Mouse (Mus musculus): ENCODE measurements at regions not wholly inside any gene's neighbourhood (a gene's known extent, or its start where the extent isn't known, plus 50 kb on each side); places are given as distances from the start of the nearest gene placed in this dataset.
"Not testable (repeated sequence)": the region's sequence is repeated elsewhere in the genome, so short reads cannot be mapped to it uniquely, and the experiment has no call there.

- no peak for TF ChIP-seq CTCF (IDR thresholded peaks at IDR 0.05)
- Histone ChIP-seq H3K4me3 (no peak overlapping the region), H3K27ac (no peak overlapping the region)
- intact Hi-C loops (cut with DNase I): no loop called here
- DNase-seq: no peak
These were observed 611.2 kb downstream of the 5730507C01Rik start for GRCm38 (mm10) chr12:19125541-19125940.

GRCm38 (mm10) chr12:19175631-19176030, 661.3 kb downstream of the 5730507C01Rik start:
- peak; percentile 17 for DNase-seq
- Histone ChIP-seq H3K4me3 (no peak overlapping the region), H3K27ac (no peak overlapping the region)
- TF ChIP-seq CTCF (IDR thresholded peaks at IDR 0.05): no peak
- intact Hi-C loops (cut with DNase I): no loop called here

- DNase-seq: no peak
- intact Hi-C loops (cut with DNase I): no loop called here
- no peak overlapping the region for H3K4me3 ChIP-seq
- no peak for TF ChIP-seq CTCF (IDR thresholded peaks at IDR 0.05)
- H3K27ac ChIP-seq: no peak overlapping the region
These were observed 678.1 kb downstream of the 5730507C01Rik start for GRCm38 (mm10) chr12:19192396-19192795.

DNA sequence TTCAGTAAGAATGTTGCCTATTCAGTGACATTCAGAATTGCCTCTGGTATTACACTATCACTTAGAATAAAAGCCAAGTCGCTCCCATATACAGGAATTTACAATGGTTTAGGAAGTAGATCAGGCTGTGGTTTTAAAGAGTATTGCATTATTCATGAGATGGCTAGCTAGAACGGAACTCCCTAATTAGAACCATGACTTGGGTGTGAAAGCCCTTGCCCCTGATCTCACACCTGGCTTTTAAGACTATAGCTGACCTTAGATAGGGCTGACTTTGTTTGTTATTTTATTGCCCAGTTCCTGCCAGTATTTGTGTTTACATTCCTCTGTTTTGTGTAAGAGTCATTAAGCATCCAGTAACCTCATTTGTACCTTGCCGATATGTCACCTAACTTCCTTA, 678.7 kb downstream of the 5730507C01Rik start:
- H3K27ac ChIP-seq; intact Hi-C loops (cut with DNase I); H3K4me3 ChIP-seq; DNase-seq: not testable (repeated sequence)

- H3K4me3 ChIP-seq; DNase-seq; intact Hi-C loops (cut with DNase I); H3K27ac ChIP-seq: not testable (repeated sequence)
These were observed 709.7 kb downstream of the 5730507C01Rik start for GRCm38 (mm10) chr12:19223996-19224395.

- peak; percentile 42 for DNase-seq
- peak; percentile 52 for TF ChIP-seq CTCF (IDR thresholded peaks at IDR 0.05)
- peak overlapping the region; percentile 20 for H3K4me3 ChIP-seq
- H3K27ac ChIP-seq; intact Hi-C loops (cut with DNase I): not testable (repeated sequence)
These were observed 707.6 kb upstream of the Gm21863 start for GRCm38 (mm10) chr12:19246731-19247130.

DNA sequence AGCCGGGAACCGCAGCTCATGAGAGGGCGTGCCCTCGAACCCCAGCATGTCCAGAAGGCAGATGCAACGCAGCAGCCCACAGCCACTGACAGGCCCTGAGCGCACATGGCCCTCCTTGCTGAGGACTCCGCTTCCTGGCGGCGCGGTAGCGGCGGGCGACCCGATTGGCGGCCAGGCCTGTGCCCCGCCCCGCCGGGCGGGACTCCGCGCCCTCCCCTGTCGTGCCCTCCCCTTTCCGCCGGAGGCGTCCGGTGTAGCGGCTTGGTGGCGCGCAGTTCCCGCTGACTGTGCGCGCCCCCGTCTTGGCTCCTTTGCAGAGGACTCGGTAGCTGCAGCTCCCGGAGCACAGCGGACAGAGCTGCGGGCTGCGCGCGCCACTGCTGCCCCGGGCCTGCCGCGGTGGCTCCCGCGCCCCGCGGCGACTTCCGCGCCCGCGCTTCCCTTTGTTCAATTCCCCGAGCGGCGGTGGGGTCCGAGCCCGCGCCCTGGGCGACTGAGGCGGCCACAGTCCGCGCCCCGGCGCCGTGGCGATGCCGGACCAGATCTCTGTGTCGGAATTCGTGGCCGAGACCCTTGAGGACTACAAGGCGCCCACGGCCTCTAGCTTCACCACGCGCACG, 665.9 kb upstream of the Gm21863 start:
- H3K27ac ChIP-seq; intact Hi-C loops (cut with DNase I): not testable (repeated sequence)
- peak overlapping the region; percentile 71 for H3K4me3 ChIP-seq
- peak; percentile 70 for DNase-seq

GRCm38 (mm10) chr12:19289038-19289437, 665.3 kb upstream of the Gm21863 start:
- H3K4me3 ChIP-seq: peak overlapping the region; percentile 71
- intact Hi-C loops (cut with DNase I); DNase-seq; H3K27ac ChIP-seq: not testable (repeated sequence)

GRCm38 (mm10) chr12:19292068-19292770, 662.1 kb upstream of the Gm21863 start:
- intact Hi-C loops (cut with DNase I); H3K27ac ChIP-seq; H3K4me3 ChIP-seq; DNase-seq: not testable (repeated sequence)

Data from gastrocnemius, adult 2 months (tissue).